Mouse (Mus musculus): Measurements from ENCODE around the gene Flt3l.

GRCm38 (mm10) chr7:45153586-45153985 is 17.4 kb upstream of the Flt3l start:
- TF ChIP-seq CTCF (IDR thresholded peaks at IDR 0.05; ENCODE audit: control insufficient read depth, insufficient read depth, insufficient read length), result no peak
- TF ChIP-seq USF1 (IDR thresholded peaks at IDR 0.05; ENCODE audit: low read depth), result no peak
